14 mouse cellular contexts compared by ENCODE assay signal in genomic region chr7:144202017-144202682, GRCm38 (mm10).
"Had no signal": no experiment of that assay in that cellular context is flagged by ENCODE, and none has a peak within 500 bp of the region (broad histone marks: within the 10 kb centered on the region; RNA-seq: fewer than 3 reads in every experiment).

No protein-coding gene starts in this region.

- H3K27me3 ChIP-seq: liver, embryonic 13.5 days; midbrain, embryonic 12.5 days had no signal

- H3K9me3 ChIP-seq: limb, embryonic 12.5 days; liver, embryonic 13.5 days; megakaryocyte, embryonic 14.5 days; midbrain, embryonic 12.5 days had no signal

- H3K4me2 ChIP-seq: limb, embryonic 12.5 days; liver, embryonic 13.5 days; midbrain, embryonic 12.5 days had no signal

- DNase-seq: kidney, adult 11 months; kidney, adult 9 months; kidney, postnatal 36 days; liver; liver, embryonic 13.5 days; right cerebral cortex, adult 18-20 months; right cerebral cortex, postnatal 25 days had no signal

- H3K4me1 ChIP-seq: limb, embryonic 12.5 days; midbrain, embryonic 12.5 days had no signal

- H3K36me3 ChIP-seq: limb, embryonic 12.5 days; liver, embryonic 13.5 days; midbrain, embryonic 12.5 days had no signal

- H3K9ac ChIP-seq: limb, embryonic 12.5 days; liver, embryonic 13.5 days; midbrain, embryonic 12.5 days had no signal

- H3K4me3 ChIP-seq: layer of hippocampus, adult 2 months; limb, embryonic 12.5 days; liver, embryonic 13.5 days; megakaryocyte, embryonic 14.5 days; midbrain, embryonic 12.5 days had no signal

- ATAC-seq: hindbrain, postnatal 0 days; midbrain, embryonic 16.5 days had no signal

- H3K27ac ChIP-seq: hindbrain, postnatal 0 days; kidney, postnatal 0 days; layer of hippocampus, adult 2 months; limb, embryonic 12.5 days; liver, embryonic 13.5 days; midbrain, embryonic 12.5 days had no signal
